Mouse (Mus musculus): ENCODE measurements around the gene Grid2.

The Grid2 gene

DNA sequence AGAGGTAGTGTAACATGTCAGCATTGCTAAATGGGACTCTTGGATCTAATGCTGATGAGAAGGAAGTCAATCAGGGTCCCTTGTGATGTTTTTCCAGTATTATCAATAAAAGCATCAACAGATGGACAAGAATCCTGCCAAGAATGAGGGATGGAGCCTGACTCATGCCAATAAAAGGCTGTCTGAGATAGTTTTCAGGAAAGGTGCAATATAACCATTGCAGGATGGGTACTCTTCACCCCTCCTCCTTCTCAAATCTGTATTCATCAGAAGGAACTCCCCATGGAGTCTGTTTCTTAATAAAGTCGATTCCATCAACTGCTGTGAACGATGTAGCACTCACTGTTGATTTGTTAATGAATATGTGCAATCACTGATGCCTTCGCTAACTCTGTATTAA is 403.7 kb downstream of the Grid2 start:
- DNase-seq = peak; percentile 8

DNA sequence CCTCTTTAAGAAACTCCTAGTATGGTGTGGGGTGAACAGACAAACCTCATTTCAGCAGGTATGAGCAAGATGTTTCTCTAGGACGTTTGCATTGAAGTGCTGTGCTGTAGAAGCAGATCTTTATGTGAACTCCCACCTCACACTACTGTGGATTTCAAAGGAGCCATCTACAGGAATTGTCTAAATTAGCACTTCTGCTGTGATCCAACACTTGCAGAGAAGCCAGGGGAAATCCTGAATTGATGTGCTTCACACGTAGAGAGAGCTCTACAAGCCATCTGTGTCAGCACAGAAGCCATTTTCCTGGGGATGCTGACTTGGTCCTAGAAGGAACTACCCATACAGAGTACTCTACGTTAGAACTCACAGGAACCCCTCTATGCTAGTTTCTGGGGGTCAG is 430.0 kb downstream of the Grid2 start:
- DNase-seq = no peak

DNA sequence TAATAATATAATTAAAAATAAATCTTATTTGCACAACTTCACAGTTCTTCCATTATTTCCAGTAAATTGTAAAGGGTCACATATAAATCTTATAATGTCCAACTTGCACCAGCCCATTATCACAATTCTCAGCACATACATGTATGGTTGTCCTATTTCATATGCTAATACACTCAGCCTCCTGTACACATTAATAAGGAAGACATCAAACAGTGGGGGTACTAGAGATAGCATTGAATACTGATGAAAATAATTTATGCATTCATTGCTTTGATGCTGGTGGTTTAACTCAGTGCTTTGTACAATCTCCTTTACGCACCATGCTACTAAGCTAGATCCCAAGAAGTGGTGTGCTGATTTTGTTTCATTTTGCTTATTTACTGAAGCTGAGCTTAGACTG is 446.0 kb downstream of the Grid2 start:
- DNase-seq = no peak

DNA sequence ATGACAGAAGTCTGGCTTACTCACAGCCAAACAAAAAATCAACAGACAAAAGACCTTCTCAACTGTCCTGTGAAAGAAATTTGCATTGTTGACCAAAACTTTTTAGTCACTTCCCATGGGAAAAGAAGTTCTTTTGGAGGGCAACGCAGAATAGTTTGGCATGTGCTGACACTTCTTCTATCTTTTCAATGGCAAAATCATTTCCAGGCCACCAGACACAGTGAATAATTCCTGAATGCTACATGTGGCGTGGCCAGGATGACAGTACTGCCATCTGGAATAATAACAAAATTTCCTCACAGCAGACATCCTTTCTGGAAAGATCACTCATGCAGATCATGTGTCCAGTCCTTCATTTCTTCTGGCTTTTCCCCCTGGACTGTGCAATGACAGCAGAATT is 478.1 kb downstream of the Grid2 start:
- no peak for DNase-seq

DNA sequence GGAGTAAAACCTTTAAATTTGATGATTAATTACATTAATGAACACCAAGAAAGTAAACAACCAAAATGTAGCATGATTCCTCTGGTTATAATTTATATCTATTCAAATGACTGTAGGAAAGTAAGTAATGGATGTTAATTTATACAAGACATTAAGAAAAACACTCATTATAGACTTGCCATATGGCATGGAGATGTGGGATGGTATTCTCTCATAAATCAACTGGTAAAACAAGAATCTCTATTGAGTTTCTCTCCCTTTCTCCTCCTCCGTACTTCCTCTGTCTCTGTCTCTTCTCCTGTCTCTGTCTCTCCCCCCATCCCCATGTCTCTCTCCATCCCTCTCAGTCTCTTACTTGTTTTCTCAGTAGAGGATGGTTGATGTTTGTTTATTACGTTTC is 506.9 kb downstream of the Grid2 start:
- DNase-seq = no peak

DNA sequence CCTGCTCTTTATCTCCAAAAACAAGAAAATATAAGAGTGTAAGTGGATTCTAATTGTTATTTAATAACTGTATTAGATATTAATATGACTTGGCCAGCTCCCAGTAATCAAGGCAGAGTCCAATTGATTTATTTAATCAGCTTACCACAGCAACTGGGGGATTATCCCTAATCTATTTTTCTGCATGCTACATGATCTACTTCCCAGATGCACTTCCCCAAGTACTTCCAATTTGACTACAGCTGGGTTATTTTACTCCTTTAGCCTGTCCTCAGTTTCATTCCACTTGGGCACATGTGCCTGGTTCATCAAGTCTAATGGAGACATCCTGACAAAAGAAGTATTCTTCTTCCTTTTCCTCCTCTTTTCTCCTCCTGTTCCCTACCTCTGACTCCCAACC is 539.0 kb downstream of the Grid2 start:
- no peak for DNase-seq

DNA sequence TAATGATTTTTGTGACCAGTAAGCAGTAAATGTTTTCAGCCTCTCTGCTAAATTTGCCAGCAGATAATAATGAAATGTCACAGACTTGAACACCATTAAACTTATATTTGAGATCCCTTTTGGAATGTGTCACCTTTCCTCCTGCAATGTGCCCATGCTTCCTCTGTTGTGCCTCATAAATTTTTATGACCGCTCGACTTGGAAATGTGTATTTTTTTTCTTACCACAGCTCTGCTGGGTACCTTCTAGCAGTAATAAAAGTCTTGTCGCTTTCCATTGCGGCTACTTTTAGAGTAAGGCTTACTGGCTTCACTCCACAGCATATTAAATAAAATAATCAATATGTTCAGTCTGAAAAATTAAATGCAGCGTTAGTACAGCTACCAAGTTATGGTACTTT is 564.6 kb downstream of the Grid2 start:
- no peak for DNase-seq

DNA sequence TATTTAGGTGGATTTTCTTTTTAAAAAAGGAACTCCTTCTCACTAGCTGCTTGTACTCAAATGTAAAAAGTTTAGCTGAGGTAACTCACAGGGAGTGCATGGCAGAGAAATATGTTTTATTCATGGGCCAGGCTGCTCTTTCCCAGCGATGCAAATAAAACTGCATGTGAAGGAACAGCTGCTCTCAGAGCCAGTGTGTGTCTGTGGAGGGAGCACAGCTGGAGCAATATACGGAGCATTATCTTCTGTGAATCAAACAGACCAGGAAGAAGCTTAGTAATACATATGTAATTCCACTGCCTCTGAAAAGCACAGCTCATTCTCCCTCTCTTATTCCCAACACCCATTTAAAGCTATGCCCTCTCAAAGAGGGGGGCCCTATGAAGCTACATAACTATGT is 607.0 kb downstream of the Grid2 start:
- peak; percentile 2 for DNase-seq

DNA sequence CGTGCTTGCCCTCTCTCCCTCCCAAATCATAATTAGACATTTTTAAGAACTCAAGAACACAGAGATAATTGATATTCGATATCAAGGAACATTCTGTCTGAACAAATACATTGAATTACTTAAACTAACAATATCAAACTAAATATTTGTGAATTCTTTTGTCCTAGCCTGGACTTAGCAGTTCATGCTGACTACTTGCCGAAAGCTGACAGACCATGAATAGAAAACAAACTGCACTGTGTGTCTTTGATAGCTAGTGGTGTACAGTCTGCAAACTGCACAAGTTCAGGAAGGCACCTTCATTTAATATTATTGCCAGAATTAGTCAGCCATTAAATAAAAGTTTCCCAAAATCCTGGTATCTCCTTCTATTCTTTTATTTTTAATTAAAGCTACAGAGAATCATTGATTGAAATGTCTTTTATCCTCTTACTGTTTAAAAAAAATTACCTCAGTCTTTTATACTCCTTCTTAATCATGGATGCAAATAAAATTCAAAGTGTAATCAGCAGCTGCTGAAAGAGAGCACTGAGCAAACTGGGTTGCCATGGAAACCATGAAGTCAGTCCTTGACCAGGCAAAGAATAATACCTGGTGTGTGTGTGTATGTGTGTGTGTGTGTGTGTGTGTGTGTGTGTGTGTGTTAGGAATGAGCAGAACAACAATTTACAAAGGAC is 621.5 kb downstream of the Grid2 start:
- DNase-seq = peak; percentile 14

DNA sequence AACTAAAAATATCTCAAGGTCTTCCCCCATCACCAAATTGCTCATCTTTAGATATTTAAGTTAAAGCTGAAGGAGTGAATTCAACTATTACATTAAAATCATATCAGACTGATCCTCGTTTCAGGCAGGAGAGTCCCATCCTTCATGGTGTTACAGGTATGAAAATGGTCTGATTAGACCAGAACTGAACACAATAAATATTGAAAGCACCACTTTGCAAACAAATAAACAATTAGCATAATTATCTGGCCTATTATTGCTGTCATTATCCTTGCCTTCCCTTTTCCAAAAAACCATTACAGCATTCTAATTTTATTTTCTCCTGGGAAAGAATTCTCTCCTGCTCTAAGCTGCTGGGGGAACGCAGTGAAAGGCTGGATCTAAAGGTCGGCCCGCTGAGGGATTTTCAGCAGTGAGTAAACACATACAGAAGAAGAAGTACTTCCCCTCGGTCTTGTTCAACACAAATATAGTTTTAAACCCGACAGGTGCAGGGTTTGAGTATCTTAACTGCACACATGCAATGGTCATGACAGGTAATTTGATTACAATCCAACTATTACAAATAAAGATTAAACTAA is 622.2 kb downstream of the Grid2 start:
- DNase-seq = no peak

DNA sequence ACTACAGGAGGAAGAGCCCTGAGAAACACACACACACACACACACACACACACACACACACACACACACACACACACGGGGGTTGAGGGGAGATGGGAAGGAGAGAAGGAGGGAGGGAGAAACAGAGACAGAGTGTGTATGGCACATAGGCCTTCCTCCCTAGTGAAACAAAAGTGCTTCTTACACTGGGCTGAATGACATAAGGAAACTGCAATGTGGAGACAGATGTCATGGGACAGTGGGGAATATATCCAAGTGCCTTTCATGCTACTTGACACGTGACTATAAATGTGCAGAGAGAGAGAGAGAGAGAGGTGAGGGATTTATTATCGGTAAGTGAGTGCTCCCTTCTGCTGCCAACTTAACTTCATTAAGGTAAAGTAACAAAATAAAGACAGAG is 639.0 kb downstream of the Grid2 start:
- no peak for DNase-seq

DNA sequence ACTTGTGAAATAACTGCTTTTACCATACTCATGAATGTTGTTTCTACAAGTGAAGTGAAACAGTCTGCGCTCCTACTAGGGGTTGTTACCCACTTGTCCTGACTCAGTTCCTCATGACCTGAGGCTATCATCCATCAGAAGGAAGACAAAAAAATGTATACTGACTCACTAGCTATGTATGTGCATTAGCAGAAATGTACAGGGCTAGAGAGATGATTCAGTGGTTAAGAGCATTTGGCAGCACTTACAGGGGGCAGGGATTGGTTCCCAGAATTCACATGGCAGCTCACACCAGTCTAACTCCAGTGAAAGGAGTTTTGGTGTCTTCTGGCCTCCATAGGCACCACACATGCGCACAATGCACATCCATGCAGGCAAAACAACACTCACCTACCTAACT is 642.5 kb downstream of the Grid2 start:
- no peak for DNase-seq

DNA sequence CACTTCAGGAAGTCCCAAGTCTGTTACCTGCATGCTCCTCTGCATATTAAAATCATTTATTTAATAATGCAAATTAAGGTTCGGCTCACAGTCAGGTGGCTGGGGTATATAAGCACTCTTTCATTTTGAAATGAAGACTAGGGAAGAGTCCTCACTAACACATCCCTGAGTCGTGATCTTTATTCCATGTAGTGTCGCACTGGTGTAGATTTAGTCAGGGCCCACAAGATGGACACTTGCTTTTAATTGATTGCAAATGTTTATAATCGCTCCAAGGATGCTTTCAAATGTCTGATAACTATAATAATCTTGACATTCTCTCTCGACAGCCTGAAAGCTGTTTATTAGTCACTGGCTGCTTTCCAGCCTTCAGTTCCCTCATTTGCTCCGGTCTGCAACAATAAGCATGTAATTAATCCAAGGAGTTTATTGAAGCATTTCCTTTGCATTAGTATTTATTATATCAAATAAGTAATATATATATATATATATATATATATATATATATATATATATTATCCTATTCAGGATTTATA is 661.4 kb downstream of the Grid2 start:
- DNase-seq = no peak

DNA sequence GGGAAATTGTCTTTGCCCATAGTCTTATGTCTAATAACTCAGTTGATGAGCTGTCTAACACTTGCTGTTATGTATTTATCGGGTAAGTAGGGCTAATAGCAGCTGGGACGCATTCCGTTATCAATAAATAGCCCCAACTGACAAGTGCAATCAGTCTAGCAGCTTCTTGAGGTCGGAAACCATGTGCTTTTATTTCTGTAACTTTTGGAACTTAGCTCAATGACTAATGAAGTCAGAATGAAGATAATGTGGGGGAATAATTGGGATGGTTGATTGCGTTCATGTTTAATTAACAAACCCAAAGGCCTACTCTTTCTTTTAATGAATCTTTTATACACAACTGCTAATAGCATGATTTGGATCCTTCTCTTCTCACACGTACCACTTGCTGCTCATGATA is 666.3 kb downstream of the Grid2 start:
- DNase-seq = no peak

DNA sequence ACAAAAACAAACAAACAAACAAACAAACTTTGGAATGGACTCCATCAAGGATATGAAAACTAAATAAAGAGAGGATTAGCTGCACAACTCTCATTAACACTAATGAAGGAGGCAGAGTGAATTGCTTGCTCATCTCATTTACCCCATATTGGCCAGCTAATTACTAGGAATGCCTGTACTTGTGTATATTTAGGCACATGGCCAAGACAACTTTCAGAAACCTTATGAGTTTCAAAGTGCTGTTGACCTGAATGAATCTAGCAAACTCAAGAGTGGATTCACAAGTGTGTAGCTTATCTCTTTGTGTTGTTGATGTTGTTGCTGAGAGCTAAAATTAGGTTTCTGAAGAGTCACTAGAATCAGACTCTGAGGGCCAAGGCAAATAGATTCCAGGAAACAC is 675.5 kb downstream of the Grid2 start:
- DNase-seq = no peak

DNA sequence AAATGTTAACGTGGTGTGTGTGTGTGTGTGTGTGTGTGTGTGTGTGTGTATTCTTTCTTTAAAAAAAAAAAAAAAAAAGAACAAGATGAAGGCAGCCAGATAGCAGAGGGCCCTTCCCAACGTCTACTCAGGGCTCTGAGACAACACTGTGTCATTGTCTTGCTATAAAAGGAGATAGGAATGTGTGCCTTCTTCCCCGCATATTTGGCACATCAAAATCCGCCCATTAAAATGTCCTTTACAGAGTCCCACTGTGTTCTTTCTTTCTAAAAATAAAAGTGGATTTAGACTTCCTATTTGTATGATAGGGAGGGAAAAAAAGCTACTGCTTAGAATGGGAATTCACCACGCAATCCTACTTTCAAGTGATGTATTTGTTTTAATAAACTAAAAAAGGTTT is 691.0 kb downstream of the Grid2 start:
- peak; percentile 3 for DNase-seq

DNA sequence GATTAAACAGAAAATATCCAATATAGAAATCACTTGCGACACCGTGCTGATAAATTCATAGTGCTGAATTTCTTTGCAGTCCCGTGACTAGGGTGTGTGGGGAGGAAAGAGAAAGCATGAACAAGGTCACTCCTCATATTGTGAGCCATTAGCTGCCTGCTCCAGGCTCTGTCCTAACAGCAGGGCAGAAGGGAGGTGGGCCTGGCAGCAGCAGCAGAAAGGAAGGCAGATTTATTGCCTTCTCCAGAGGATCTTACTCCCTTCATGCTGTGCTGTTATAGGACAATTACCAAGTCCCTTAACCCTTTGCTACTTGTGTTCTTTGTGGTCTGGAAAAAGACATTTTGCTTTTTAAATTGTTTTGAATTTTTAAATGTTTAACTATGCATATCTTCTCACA is 708.1 kb downstream of the Grid2 start:
- DNase-seq = no peak

DNA sequence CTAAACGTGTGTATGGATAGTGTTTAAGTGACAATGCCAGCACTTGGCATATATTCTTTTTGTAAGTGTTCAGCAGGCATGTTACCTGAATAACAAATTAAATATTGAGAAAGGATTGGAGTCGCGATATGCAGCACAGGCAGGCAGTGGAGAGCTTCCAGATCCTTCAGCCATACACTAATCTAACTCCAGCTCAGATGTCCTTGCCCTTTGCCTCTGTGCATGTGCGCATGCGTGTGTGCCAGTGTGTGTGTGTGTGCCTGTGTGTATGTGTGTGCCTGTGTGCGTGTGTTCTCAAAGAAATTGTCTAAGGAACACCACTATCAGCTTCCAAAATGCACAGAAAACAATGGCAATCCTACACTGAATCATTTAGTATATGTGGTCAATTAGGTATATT is 708.6 kb downstream of the Grid2 start:
- DNase-seq = no peak

DNA sequence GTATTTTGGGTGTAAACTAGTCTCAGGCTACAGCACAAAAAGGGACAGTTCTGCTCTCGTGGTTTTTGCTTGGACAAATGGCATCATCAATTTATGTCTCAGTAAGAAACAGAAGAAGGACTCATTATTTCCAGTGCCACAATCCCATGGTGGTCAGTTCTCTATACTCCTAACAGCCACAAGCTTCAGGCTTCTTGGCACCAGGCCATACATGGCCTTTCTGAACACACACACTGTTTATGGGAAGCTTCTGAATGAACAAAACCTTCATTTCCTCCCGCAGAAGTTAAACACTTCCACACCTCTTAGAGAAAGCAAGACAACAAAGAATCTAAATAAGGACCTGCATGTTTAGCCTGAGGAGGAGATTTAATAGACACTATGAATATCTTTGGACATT is 709.1 kb downstream of the Grid2 start:
- peak; percentile 4 for DNase-seq

DNA sequence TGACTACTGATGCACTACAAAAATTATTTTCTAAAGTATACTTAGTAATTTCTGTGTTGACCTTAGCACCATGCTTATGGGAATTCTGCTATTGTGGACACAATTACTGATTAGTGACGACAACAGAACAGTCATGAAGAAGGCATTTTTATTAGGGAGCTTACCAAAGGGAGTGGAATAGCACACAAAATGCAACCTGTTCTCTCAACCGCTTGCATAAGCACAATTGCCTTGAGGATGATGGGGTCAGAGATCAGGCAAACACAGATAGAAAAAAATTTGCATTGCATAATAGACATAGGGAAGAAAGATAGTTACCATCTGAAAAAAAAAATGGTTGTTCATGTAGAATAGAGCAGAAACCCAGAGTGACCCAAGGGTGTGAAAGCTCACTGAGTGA is 790.4 kb downstream of the Grid2 start:
- DNase-seq = no peak

DNA sequence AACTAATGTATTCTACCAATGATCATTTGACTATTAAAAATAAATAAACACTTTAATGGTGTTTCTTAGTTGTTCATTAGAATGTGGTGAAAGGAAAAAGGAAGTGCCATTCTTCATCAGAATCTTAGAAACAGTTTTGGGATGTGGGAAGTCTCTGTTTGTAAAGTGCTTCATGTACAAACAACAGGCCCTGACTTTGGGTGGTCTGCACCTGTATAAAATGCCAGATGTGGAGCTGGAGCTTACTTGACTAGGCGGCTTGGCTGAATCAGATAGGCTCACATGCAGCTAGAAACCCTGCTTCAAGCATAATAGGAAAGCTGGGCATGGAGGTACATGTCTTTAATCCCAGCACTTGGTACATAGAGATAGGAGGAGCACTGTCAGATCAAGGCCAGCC is 791.1 kb downstream of the Grid2 start:
- no peak for DNase-seq

DNA sequence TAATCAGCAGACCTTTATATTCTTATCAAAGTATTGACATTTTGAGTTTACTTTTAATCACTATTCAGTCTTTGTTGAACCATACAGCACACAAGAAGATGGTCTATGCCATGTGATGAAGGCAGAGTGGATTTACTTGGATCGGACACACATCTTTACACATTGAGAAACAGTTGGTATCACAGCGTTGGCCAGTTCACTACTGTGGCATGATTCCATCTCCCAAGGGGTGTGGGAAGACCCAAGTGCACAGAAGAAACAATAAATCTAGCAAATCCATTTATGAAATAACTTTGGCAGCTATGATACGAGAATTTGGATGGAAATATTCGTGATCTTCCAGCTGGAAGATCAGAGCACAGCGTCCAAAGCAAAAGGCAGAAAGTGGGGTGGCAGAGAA is 792.3 kb downstream of the Grid2 start:
- DNase-seq = no peak

DNA sequence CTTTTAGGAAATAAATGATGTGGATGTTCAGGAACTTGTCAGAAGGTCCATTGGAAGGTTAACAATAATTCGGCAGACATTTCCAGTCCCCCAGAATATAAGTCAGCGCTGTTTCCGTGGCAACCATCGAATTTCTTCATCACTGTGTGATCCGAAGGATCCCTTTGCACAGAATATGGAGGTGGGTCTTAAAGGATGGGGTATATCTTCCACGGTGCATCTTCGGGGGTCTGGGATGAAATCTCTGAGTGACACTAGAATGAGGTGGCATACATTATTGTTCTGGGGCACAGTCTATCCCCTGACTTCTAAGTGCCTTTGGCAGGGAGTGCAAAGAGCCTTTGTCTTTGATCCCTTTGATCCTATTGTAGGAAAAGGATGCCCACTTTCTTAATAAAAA is 808.2 kb downstream of the Grid2 start:
- DNase-seq = no peak

DNA sequence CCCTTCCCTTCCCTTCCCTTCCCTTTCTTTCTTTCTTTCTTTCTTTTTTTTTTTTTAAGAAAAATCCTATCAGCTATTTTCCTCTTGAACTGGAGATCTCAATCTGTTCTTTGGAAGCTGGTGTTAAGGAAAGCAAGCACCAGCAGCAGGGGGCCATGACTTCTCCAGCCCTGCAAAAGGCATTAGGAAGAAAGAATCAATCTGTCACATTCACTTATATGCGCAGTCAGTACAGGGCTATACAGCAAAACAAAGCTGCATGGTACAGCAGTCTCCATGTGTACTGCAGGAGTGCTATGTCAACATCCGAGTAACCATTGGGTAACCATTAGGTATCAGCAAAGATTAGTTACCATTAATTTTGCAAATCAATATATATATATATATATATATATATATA is 809.0 kb downstream of the Grid2 start:
- DNase-seq = no peak

DNA sequence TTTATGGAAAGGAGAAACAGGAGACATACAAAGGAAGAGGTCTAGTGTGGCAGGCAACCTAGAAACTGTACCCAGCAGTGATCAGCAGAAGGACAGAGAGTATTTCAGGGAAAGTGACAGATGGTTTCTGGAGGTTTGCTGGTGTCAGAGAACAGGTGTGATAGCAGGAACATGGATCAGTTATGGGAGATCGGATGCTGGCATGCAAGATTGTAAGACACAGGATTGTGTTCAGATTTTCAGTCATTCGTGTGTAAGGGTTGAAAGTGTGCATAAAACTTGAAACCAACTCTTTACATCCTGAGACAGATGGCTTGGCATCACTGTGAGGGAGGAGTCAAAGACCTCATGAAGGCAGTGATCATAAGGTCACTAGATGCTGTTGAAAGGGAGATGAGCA is 817.7 kb downstream of the Grid2 start:
- DNase-seq = no peak

Data from layer of hippocampus, adult 9-11 months (tissue).